Mouse (Mus musculus): ENCODE results near the gene Haao. TPM values are rescaled to one million over a fixed set of nuclear protein-coding genes. Genes with fewer than 3 reads are reported as not detected.

The Haao gene
- total RNA-seq (2023) = 34.8 TPM

DNA sequence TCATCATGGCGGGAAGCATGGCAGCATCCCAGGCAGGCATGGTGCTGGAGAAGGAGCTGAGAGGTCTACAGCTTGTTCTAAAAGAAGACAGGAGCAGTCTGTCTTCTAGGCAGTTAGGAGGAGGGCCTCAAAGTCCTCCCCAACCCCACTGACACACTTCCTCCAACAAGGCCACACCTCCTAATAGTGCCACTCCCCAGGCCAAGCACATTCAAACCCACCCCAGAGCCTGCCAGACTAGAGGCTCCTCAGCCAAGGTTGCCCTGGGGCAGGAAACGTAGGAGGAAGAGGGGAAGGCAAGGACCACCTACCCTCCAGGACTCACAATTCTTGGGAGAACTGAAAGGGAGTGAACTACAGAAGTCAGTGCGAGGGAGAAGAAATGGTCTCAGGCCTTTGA lies at the start of gene Haao:
Gene Haao, minus strand, starts transcription at position 149 of the 400 bp plus-strand sequence.

Other genes with a start within 250 kb of the Haao start
- 0.18 TPM for gene Kcng3, start 216.1 kb downstream of the Haao start, total RNA-seq (2023)
- gene Mta3, start 141.8 kb downstream of the Haao start, total RNA-seq (2023) = 154 TPM